Mouse (Mus musculus) heart, embryonic 10.5 days (tissue): Measurements from ENCODE around the gene Zkscan14. TPM values are rescaled to one million over a fixed set of nuclear protein-coding genes. Genes with fewer than 3 reads are reported as not detected.
"Not testable (repeated sequence)": the region's sequence is repeated elsewhere in the genome, so short reads cannot be mapped to it uniquely, and the experiment has no call there.

ENCODE experiments used
- DNase-seq: peaks from one replicate; pipeline ENCODE4 v3.0.0-alpha.2; 2017; ENCODE audit warnings: low spot score
- H3K27ac ChIP-seq: fragments of 300-500 bp; sonication (generic); 2 replicates; pipeline ENCODE4 v1.5.1; 2016; ENCODE audit warnings: mild to moderate bottlenecking
- H3K27me3 ChIP-seq: fragments of 300-500 bp; sonication (generic); 2 replicates; pipeline ENCODE4 v1.6.1; 2016; ENCODE audit warnings: mild to moderate bottlenecking; ENCODE audit not compliant: poor library complexity, insufficient read depth, severe bottlenecking
- H3K36me3 ChIP-seq: fragments of 300-500 bp; sonication (generic); 2 replicates; pipeline ENCODE4 v1.6.1; 2016; ENCODE audit warnings: mild to moderate bottlenecking, moderate library complexity
- H3K4me1 ChIP-seq: fragments of 300-500 bp; sonication (generic); 2 replicates; pipeline ENCODE4 v1.6.1; 2016; ENCODE audit warnings: mild to moderate bottlenecking
- H3K4me3 ChIP-seq: fragments of 300-500 bp; sonication (generic); 2 replicates; pipeline ENCODE4 v1.5.1; 2016; ENCODE audit warnings: mild to moderate bottlenecking, moderate library complexity
- H3K9me3 ChIP-seq: fragments of 300-500 bp; sonication (generic); 2 replicates; pipeline ENCODE4 v1.6.1; 2016; ENCODE audit warnings: mild to moderate bottlenecking, moderate library complexity
- WGBS: fragments of 180-500 bp; shearing (Covaris S2); methylation state at CpG from one replicate; pipeline ENCODE4 v1.1.7; 2016; 5-methylcytosine and 5-hydroxymethylcytosine counted together
- polyA plus RNA-seq: library from polyadenylated mRNA; unstranded; fragments of >200 nt; fragmentation: Nextera tagmentation; extraction: Ambion mirVana; gene quantifications from 2 replicates; pipeline ENCODE4 v1.2.1, GENCODE M21; 2016

The Zkscan14 gene
- polyA plus RNA-seq, 1 experiment from 2014 or later, result 6.1 TPM

DNA sequence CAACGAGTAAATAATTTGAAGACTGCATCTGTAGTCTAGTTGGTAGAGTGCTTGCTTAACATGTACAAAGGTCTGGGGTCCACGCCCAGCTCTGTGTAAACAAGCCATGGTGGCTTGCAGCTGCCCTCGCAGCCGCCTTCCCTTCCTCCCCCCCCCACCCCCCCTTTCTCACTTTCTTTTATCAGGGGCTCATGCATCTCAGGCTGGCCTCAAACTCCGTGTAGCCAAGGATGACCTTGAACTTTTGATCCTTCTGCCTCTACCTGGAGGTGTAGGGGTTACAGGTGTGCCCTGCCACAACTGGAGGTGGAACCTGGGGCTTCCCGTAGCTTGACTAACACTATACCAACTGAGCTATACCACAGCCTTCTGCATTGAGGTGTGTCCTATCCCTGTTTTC, 16.1 kb upstream of the Zkscan14 start:
- peaks cover 70% of the 10 kb centered on the region for H3K36me3 ChIP-seq
- WGBS, result 78% methylated on average over 6 of the region's 6 CpGs
- H3K9me3 ChIP-seq, result no peaks in the 10 kb centered on the region

DNA sequence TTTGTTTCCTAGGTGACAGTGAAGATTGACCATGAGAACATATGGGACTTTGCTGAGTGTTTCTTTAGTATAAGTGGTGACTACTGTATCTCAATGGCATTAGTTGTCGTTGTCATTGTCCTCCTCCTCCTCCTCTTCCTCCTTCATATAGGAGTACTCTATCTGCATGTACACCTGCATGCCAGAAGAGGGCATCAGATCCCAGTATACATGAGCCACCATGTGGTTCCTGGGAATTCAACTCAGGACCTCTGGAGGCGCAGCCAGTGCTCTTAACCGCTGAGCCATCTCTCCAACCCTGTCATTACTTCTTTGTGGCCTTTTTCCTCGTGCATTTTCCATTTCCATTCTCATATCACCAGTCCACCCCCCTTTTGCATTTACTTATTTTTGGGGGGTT, 13.0 kb upstream of the Zkscan14 start:
- Histone ChIP-seq H3K4me1 (no peaks in the 10 kb centered on the region), H3K27me3 (no peaks in the 10 kb centered on the region), H3K27ac (no peak overlapping the region), H3K4me3 (no peak overlapping the region), H3K9me3 (no peaks in the 10 kb centered on the region), H3K36me3 (peaks cover 75% of the 10 kb centered on the region)
- WGBS, result 64% methylated on average over 4 of the region's 4 CpGs
- no peak for DNase-seq

More for the DNA sequence above, 16.1 kb upstream of the Zkscan14 start:
- DNase-seq, result no peak
- Histone ChIP-seq H3K4me1 (no peaks in the 10 kb centered on the region), H3K27ac (no peak overlapping the region), H3K4me3 (no peak overlapping the region), H3K27me3 (no peaks in the 10 kb centered on the region)

DNA sequence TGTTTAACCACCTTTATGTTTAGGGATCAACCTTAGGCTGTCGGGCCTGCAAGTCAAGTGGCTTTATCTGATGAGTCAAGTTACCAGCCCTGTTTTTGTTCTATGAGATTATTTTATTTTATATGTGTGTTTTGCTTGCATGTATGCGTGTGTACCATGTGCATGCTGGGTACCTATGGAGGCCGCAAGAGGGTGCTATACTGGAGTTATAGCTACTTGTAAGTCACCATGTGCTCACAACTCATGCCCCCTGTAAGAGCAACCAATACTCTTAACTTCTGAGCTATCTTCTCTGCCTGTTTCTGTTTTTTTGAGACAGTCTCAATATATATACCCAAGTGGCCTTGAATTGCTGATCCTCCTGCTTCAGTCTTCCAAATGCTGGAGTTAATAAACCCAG, 11.8 kb upstream of the Zkscan14 start:
- no peaks in the 10 kb centered on the region for H3K9me3 ChIP-seq
- H3K36me3 ChIP-seq, result peaks cover 71% of the 10 kb centered on the region
- no peaks in the 10 kb centered on the region for H3K27me3 ChIP-seq
- no peak overlapping the region for H3K27ac ChIP-seq
- no peaks in the 10 kb centered on the region for H3K4me1 ChIP-seq
- H3K4me3 ChIP-seq, result no peak overlapping the region
- DNase-seq, result no peak
- WGBS, result 89% methylated on average over 3 of the region's 3 CpGs

DNA sequence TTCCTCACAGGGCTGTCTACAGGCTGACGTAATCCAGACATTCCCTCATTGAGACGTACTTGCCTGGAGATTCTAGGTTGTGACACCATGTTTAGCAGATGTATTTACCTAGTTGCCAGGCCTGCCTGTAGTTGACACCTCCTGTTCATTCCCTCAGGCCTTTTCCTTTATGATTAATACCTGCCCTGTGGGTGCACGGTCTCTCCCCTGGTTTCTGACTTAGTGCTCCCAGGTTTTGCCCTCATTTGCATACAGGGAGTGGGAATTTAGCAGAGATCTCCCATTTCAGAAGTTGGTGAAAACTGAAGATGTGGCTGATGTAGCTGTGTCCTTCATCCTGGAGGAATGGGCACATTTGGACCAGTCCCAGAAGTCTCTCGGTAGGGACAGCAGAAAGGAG, 10.5 kb upstream of the Zkscan14 start:
- Histone ChIP-seq H3K36me3 (peaks cover 73% of the 10 kb centered on the region), H3K4me3 (no peak overlapping the region), H3K4me1 (no peaks in the 10 kb centered on the region), H3K27ac (no peak overlapping the region), H3K9me3 (no peaks in the 10 kb centered on the region), H3K27me3 (no peaks in the 10 kb centered on the region)
- WGBS, result 86% methylated on average over 4 of the region's 4 CpGs
- peak; percentile 60 for DNase-seq

DNA sequence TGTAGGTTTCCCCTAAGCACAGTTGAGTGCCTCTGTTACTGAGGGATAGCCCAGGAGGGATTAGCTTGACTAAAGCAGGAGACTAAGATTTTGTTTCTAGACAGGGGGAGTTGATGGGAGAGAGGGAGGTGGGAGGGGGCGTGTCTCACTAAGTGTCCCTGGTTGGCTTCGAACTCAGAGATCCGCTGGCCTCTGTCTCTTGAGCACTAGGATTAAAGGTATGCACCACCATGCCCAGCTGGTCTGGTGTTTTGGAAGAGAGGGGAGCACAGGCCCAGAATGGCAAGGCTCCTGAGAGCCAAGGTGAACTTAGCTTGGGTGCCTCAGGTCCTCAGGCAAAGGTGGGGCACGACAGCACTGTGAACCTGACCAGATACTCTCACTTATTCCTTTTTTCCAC, 9.7 kb upstream of the Zkscan14 start:
- Histone ChIP-seq H3K4me3 (no peak overlapping the region), H3K4me1 (no peaks in the 10 kb centered on the region), H3K27me3 (no peaks in the 10 kb centered on the region), H3K9me3 (no peaks in the 10 kb centered on the region), H3K36me3 (peaks cover 79% of the 10 kb centered on the region), H3K27ac (no peak overlapping the region)
- 95% methylated on average over 4 of the region's 4 CpGs for WGBS
- peak; percentile 71 for DNase-seq

DNA sequence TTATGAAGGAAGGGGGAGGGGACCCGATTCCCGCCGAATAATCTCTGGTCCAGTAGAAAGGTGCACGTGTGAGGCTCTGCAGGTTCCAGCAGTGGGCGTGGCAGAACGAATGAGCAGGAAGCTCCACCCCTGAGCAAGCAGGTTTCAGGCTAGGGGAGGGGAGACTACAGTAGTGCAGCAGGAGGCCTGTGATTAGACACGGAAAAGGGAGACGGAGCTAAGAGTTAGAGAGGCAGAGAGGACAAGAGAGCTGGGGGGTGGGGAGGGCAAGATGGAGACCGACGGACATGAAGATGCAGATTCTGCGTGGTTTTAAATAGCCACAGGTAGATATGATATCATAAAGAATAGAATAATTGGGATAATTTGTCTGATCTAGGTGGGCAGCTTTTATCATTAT, 6.7 kb upstream of the Zkscan14 start:
- H3K27ac ChIP-seq, H3K4me3 ChIP-seq, H3K27me3 ChIP-seq, H3K9me3 ChIP-seq: not testable (repeated sequence)
- H3K4me1 ChIP-seq, result peaks cover 12% of the 10 kb centered on the region
- peaks cover 59% of the 10 kb centered on the region for H3K36me3 ChIP-seq
- peak; percentile 69 for DNase-seq
- WGBS, result 43% methylated on average over 11 of the region's 11 CpGs

DNA sequence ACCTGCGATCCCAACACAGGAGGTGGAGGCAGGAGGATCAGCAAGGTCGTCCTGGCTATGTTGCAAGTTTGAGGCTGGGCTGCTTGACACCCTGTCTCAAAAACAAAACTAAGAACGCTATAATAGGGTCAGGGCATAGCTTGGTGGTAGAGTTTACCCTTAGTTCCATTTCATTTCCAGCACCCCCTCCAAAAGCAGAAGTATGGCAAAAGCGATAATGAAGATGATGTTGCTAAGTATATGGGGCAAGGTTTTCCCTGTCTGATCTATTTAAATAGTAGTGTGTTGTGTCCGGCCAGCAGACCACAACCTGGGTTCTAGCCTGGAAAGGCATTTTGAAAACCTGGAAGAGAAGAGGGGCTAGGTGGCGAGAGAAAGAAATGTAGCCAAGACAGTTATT, 6.3 kb upstream of the Zkscan14 start:
- Histone ChIP-seq H3K4me1 (peaks cover 12% of the 10 kb centered on the region), H3K9me3 (no peaks in the 10 kb centered on the region), H3K27me3 (no peaks in the 10 kb centered on the region), H3K4me3 (no peak overlapping the region), H3K27ac (no peak overlapping the region), H3K36me3 (peaks cover 55% of the 10 kb centered on the region)
- no peak for DNase-seq
- WGBS, result 85% methylated on average over 6 of the region's 6 CpGs

DNA sequence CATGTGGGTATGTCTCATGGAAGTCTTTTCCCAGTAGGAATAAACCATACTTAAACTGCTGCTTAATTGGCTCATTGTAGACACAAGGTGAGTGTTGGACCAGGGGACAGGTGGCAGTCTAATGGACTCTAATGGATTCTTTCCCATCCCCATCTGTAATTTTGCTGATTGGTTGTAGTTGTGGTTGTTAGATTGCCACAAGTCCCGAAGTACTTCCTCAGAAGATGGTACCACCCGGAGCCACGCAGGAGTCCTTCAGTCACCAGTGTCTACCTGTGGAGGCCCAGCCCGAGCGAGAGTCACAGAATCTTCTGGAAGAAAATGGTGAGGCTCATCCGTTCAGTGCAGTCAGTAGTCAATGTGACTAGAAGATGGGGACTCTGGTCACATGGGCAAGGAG, 5.7 kb upstream of the Zkscan14 start:
- Histone ChIP-seq H3K36me3 (peaks cover 49% of the 10 kb centered on the region), H3K27me3 (no peaks in the 10 kb centered on the region), H3K9me3 (no peaks in the 10 kb centered on the region), H3K27ac (no peak overlapping the region), H3K4me1 (peaks cover 12% of the 10 kb centered on the region), H3K4me3 (no peak overlapping the region)
- WGBS, result 93% methylated on average over 6 of the region's 6 CpGs
- DNase-seq, result peak; percentile 64

DNA sequence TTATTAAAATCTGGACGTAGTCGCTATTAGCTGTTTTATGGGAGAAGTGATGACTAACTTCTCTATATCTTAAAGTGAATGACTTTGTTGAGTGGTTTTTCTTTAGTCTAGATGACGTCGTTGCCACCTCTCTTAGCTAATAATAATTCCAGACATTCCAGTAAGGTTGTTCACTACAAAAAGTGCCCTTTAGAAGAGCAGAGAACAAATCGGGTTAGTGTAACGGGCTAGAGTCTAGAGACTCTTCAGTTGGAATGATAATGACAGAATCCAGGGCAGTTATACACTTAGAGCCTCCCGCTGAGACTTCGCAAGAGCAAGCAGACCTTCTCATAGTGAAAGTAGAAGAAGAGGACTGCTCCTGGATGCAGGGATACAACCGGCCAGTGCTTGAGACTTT, 3.4 kb upstream of the Zkscan14 start:
- DNase-seq, result no peak
- H3K27me3 ChIP-seq, result no peaks in the 10 kb centered on the region
- peak overlapping the region; percentile 89 for H3K27ac ChIP-seq
- H3K9me3 ChIP-seq, result no peaks in the 10 kb centered on the region
- 11% methylated on average over 9 of the region's 9 CpGs for WGBS
- H3K36me3 ChIP-seq, result peaks cover 26% of the 10 kb centered on the region
- H3K4me1 ChIP-seq, result peaks cover 23% of the 10 kb centered on the region
- peak overlapping the region; percentile 68 for H3K4me3 ChIP-seq

DNA sequence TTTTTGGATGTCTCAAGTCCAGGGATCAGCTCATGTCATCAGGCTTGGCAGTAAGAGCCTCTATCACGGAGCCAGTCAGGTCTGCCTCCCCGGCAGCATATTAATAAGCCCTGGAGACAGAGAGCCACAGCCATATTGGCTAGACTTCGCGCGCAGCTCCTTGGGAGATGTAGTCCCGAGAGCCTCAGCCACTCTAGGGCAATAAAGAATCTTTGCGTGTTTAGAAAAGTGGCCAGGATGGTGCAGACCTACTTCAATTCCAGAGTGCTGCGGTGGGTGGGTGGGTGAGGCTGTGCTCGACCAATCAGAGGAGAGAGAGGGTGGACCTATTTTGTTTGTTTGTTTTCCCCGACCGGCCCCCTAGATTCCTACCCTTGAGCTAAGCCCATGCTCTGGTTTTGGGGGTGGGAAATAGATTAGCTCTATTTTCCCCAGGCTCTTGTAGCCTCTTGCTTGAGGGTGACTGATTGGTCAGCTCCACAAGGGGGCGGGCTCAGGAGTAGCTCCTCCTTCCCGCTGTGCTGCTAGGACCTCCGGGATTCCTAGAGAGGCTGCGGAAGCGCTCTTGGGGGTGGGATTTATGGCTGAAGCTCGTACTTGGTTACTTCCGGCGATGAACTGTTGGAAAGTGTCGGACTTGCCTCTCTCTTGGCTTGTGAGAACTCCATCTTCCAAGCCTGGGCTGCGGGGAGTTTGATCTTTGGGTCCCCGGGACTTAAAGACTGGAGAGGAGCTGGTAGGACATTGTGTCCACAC, 2.4 kb upstream of the Zkscan14 start, which contains the start of gene Zkscan5:
Gene Zkscan5 (plus strand): TSS at position 627 of the 756 bp plus-strand sequence.
- Histone ChIP-seq H3K27ac (peak within 1 kb of the TSS; percentile 89), H3K4me1 (peaks cover 23% of the 10 kb centered on the region), H3K4me3 (peak within 1 kb of the TSS; percentile 68), H3K9me3 (no peaks in the 10 kb centered on the region), H3K27me3 (no peaks in the 10 kb centered on the region), H3K36me3 (peaks cover 22% of the 10 kb centered on the region)
- peak; percentile 100 for DNase-seq
- WGBS, result under 1% methylated on average over 22 of the region's 22 CpGs

DNA sequence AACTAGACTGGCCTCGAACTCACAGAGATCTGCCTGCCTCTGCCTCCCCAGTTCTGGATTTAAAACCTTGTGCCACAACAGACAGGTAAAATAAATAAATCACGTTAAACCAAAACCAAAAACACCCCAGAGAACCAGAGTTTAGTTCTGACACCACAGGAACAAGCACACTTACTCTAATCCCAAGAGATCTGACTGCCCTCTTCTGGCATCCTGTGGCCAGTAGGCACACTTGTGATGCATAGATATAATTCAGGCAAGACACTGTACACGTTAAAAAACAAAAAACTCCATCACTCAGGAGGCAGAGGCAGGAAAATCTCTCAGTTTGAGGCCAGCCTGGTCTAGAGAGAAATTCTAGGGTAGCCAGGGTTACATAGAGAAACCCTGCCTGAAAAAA, 778 bp upstream of the Zkscan14 start:
- no peak for DNase-seq
- Histone ChIP-seq H3K4me3 (no peak overlapping the region), H3K9me3 (no peaks in the 10 kb centered on the region), H3K27me3 (no peaks in the 10 kb centered on the region), H3K4me1 (peaks cover 23% of the 10 kb centered on the region), H3K27ac (no peak overlapping the region), H3K36me3 (peaks cover 11% of the 10 kb centered on the region; the same call in 1 of the 2 replicates)
- 53% methylated on average over 3 of the region's 3 CpGs for WGBS

DNA sequence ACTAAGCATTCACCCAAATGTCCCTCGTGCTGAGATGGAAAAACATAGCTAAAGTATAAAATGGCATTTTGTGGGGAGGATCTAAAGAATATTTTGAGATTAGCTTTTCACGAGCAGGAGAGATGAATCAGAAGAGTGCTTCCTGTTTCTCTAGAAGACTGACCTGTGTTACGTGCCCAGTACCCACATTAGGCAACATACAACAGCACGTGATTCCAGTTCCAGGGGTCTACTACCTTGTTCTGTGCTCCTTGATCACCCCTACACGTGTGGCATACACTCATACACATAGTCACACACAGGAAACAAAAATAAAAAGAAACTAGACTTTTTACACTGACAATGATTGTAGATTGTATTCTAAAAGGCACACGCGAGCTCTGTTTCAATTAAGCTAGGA, 1.3 kb downstream of the Zkscan14 start:
- no peak for DNase-seq
- H3K36me3 ChIP-seq, result peaks cover 15% of the 10 kb centered on the region
- no peak overlapping the region for H3K4me3 ChIP-seq
- H3K27ac ChIP-seq, result no peak overlapping the region
- 76% methylated on average over 7 of the region's 7 CpGs for WGBS
- no peaks in the 10 kb centered on the region for H3K27me3 ChIP-seq
- H3K4me1 ChIP-seq, result peaks cover 15% of the 10 kb centered on the region
- H3K9me3 ChIP-seq, result no peaks in the 10 kb centered on the region

DNA sequence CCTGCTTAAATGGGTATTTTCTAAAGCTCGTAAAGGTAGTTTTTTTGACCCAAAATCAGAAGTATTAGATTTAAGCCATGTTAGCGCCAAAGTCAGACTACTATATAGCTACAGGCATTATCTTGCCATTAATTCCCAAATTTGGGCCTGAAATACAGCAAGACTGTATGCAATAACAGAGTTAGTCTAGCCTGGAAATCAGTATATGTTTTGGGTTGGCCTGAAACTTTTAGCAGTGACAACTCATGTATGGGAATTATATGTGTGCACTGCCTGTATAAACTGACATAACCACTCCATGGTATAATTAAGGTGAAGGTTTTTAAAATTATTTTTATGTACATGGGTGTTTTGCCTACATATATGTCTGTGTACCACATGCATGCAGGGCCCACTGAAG, 9.7 kb downstream of the Zkscan14 start, which contains the start of gene Atp5j2:
Gene Atp5j2 (minus strand): TSS at position 101 of the 400 bp plus-strand sequence.
- peaks cover 47% of the 10 kb centered on the region for H3K36me3 ChIP-seq
- H3K27me3 ChIP-seq, result no peaks in the 10 kb centered on the region
- peaks cover 19% of the 10 kb centered on the region for H3K4me1 ChIP-seq
- no peaks in the 10 kb centered on the region for H3K9me3 ChIP-seq
- H3K27ac ChIP-seq, result peak within 1 kb of the TSS; percentile 97
- DNase-seq, result no peak
- peak within 1 kb of the TSS; percentile 90 for H3K4me3 ChIP-seq
- 88% methylated on average over 2 of the region's 2 CpGs for WGBS
